Mouse (Mus musculus) midbrain, embryonic 15.5 days (tissue): ENCODE results near the gene Fcho1. TPM values are rescaled to one million over a fixed set of nuclear protein-coding genes. Genes with fewer than 3 reads are reported as not detected.
"Not testable (repeated sequence)": the region's sequence is repeated elsewhere in the genome, so short reads cannot be mapped to it uniquely, and the experiment has no call there.

Experiments
- ATAC-seq: fragments of 200-750 bp; cut with Nextera tagmentation; replicated peaks from 2 replicates; pipeline ENCODE4 v1.8.0; 2017; ENCODE audit warnings: moderate TSS enrichment
- H3K27ac ChIP-seq: fragments of 300-500 bp; sonication (generic); 2 replicates; pipeline ENCODE4 v1.5.1; 2015; ENCODE audit warnings: mild to moderate bottlenecking, inconsistent platforms
- H3K27me3 ChIP-seq: fragments of 300-500 bp; sonication (generic); replicated peaks from 2 replicates; pipeline ENCODE4 v1.6.1; 2015; ENCODE audit warnings: inconsistent platforms
- H3K36me3 ChIP-seq: fragments of 300-500 bp; sonication (generic); replicated peaks from 2 replicates; pipeline ENCODE4 v1.6.1; 2015; ENCODE audit warnings: inconsistent platforms
- H3K4me1 ChIP-seq: fragments of 300-500 bp; sonication (generic); 2 replicates; pipeline ENCODE4 v1.6.1; 2015; ENCODE audit warnings: inconsistent platforms
- H3K4me2 ChIP-seq: fragments of 300-500 bp; sonication (generic); 2 replicates; pipeline ENCODE4 v1.6.1; 2015; ENCODE audit warnings: inconsistent platforms, mild to moderate bottlenecking, moderate library complexity
- H3K4me3 ChIP-seq: fragments of 300-500 bp; sonication (generic); 2 replicates; pipeline ENCODE4 v1.5.1; 2015; ENCODE audit warnings: mild to moderate bottlenecking, inconsistent platforms
- H3K9ac ChIP-seq: fragments of 300-500 bp; sonication (generic); 2 replicates; pipeline ENCODE4 v1.6.1; 2015; ENCODE audit warnings: mild to moderate bottlenecking, inconsistent platforms
- H3K9me3 ChIP-seq: fragments of 300-500 bp; sonication (generic); 2 replicates; pipeline ENCODE4 v1.6.1; 2016; ENCODE audit warnings: inconsistent platforms
- WGBS: fragments of 180-500 bp; shearing (Covaris S2); methylation state at CpG from one replicate; pipeline ENCODE4 v1.1.7; 2015; ENCODE audit warnings: mixed read lengths; 5-methylcytosine and 5-hydroxymethylcytosine counted together
- polyA plus RNA-seq: library from polyadenylated mRNA; unstranded; fragments of >200 nt; fragmentation: Nextera tagmentation; extraction: Ambion mirVana; gene quantifications from 2 replicates; pipeline ENCODE4 v1.2.1, GENCODE M21; 2015

Gene Fcho1
- polyA plus RNA-seq, 1 experiment from 2014 or later: 102 TPM

GRCm38 (mm10) chr8:71738316-71738715 lies 12.8 kb upstream of the Fcho1 start:
- H3K9ac ChIP-seq, ATAC-seq, H3K27ac ChIP-seq, H3K36me3 ChIP-seq, H3K4me2 ChIP-seq, H3K4me3 ChIP-seq, H3K4me1 ChIP-seq, H3K9me3 ChIP-seq, H3K27me3 ChIP-seq: not testable (repeated sequence)

- Histone ChIP-seq H3K4me1 (peaks cover 3% of the 10 kb centered on the region; the same call in 1 of the 2 replicates), H3K36me3 (no peaks in the 10 kb centered on the region), H3K9ac (no peak overlapping the region), H3K4me2 (no peak overlapping the region), H3K4me3 (no peak overlapping the region), H3K27ac (no peak overlapping the region), H3K27me3 (no peaks in the 10 kb centered on the region), H3K9me3 (no peaks in the 10 kb centered on the region)
- ATAC-seq: no peak
- WGBS: 59% methylated on average over 3 of the region's 3 CpGs
Measured at GRCm38 (mm10) chr8:71731652-71732230, 6.2 kb upstream of the Fcho1 start.

- WGBS: 4% methylated on average over 12 of the region's 16 CpGs
- no peaks in the 10 kb centered on the region for H3K9me3 ChIP-seq
- H3K27ac ChIP-seq: peak overlapping the region; percentile 86
- peak overlapping the region; percentile 39 for H3K9ac ChIP-seq
- H3K4me2 ChIP-seq: peak overlapping the region; percentile 69
- H3K27me3 ChIP-seq: no peaks in the 10 kb centered on the region
- H3K4me1 ChIP-seq: peaks cover 19% of the 10 kb centered on the region
- H3K36me3 ChIP-seq: no peaks in the 10 kb centered on the region
- H3K4me3 ChIP-seq: peak overlapping the region; percentile 40
- ATAC-seq: peak; percentile 34
Measured at GRCm38 (mm10) chr8:71728826-71729620, 3.5 kb upstream of the Fcho1 start.

- Histone ChIP-seq H3K9me3 (no peaks in the 10 kb centered on the region), H3K36me3 (no peaks in the 10 kb centered on the region), H3K4me3 (peak overlapping the region; percentile 40), H3K4me1 (peaks cover 26% of the 10 kb centered on the region), H3K27ac (peak overlapping the region; percentile 86), H3K4me2 (peak overlapping the region; percentile 69), H3K9ac (peak overlapping the region; percentile 39), H3K27me3 (no peaks in the 10 kb centered on the region)
- peak; percentile 62 for ATAC-seq
- 7% methylated on average over 20 of the region's 21 CpGs for WGBS
Measured at GRCm38 (mm10) chr8:71728240-71728785, 2.8 kb upstream of the Fcho1 start.

GRCm38 (mm10) chr8:71724389-71724788 lies 1.1 kb downstream of the Fcho1 start:
- no peak for ATAC-seq
- H3K4me3 ChIP-seq: peak overlapping the region; percentile 77
- peaks cover 64% of the 10 kb centered on the region for H3K4me1 ChIP-seq
- no peaks in the 10 kb centered on the region for H3K9me3 ChIP-seq
- H3K27me3 ChIP-seq: no peaks in the 10 kb centered on the region
- 76% methylated on average over 4 of the region's 4 CpGs for WGBS
- H3K4me2 ChIP-seq: peak overlapping the region; percentile 63
- no peaks in the 10 kb centered on the region for H3K36me3 ChIP-seq
- H3K9ac ChIP-seq: peak overlapping the region; percentile 90
- H3K27ac ChIP-seq: no peak overlapping the region

GRCm38 (mm10) chr8:71723047-71723551 lies 2.4 kb downstream of the Fcho1 start:
- H3K4me3 ChIP-seq: no peak overlapping the region
- H3K27me3 ChIP-seq: no peaks in the 10 kb centered on the region
- H3K27ac ChIP-seq: no peak overlapping the region
- H3K4me1 ChIP-seq: peaks cover 75% of the 10 kb centered on the region
- H3K9me3 ChIP-seq: no peaks in the 10 kb centered on the region
- ATAC-seq: no peak
- peaks cover 1% of the 10 kb centered on the region; the same call in 1 of the 2 replicates for H3K36me3 ChIP-seq
- H3K4me2 ChIP-seq: no peak overlapping the region
- no peak overlapping the region for H3K9ac ChIP-seq
- 80% methylated on average over 14 of the region's 14 CpGs for WGBS

- Histone ChIP-seq H3K36me3 (peaks cover 22% of the 10 kb centered on the region; the same call in 1 of the 2 replicates), H3K4me2 (peak overlapping the region; percentile 41), H3K4me1 (peaks cover 72% of the 10 kb centered on the region), H3K27ac (peak overlapping the region; percentile 85), H3K9ac (no peak overlapping the region), H3K4me3 (peak overlapping the region; percentile 18), H3K27me3 (no peaks in the 10 kb centered on the region), H3K9me3 (no peaks in the 10 kb centered on the region)
- ATAC-seq: peak; percentile 81
- WGBS: 17% methylated on average over 7 of the region's 7 CpGs
Measured at GRCm38 (mm10) chr8:71719928-71720457, 5.5 kb downstream of the Fcho1 start.

GRCm38 (mm10) chr8:71719218-71719617 lies 6.3 kb downstream of the Fcho1 start:
- 28% methylated on average over 4 of the region's 4 CpGs for WGBS
- H3K9me3 ChIP-seq: no peaks in the 10 kb centered on the region
- no peak overlapping the region for H3K9ac ChIP-seq
- peak overlapping the region; percentile 9; the same call in 1 of the 2 replicates for H3K4me2 ChIP-seq
- H3K4me3 ChIP-seq: no peak overlapping the region
- H3K36me3 ChIP-seq: peaks cover 22% of the 10 kb centered on the region; the same call in 1 of the 2 replicates
- ATAC-seq: peak; percentile 7
- H3K4me1 ChIP-seq: peaks cover 65% of the 10 kb centered on the region
- H3K27ac ChIP-seq: peak overlapping the region; percentile 85
- no peaks in the 10 kb centered on the region for H3K27me3 ChIP-seq

GRCm38 (mm10) chr8:71718252-71718651 lies 7.3 kb downstream of the Fcho1 start:
- no peak overlapping the region for H3K27ac ChIP-seq
- no peak for ATAC-seq
- WGBS: 26% methylated on average over 3 of the region's 3 CpGs
- peaks cover 27% of the 10 kb centered on the region; the same call in 1 of the 2 replicates for H3K36me3 ChIP-seq
- H3K4me1 ChIP-seq: peaks cover 55% of the 10 kb centered on the region
- no peak overlapping the region for H3K4me3 ChIP-seq
- no peaks in the 10 kb centered on the region for H3K9me3 ChIP-seq
- no peaks in the 10 kb centered on the region for H3K27me3 ChIP-seq
- no peak overlapping the region for H3K9ac ChIP-seq
- no peak overlapping the region for H3K4me2 ChIP-seq

- peaks cover 32% of the 10 kb centered on the region; the same call in 1 of the 2 replicates for H3K36me3 ChIP-seq
- H3K4me1 ChIP-seq: peaks cover 44% of the 10 kb centered on the region
Measured at GRCm38 (mm10) chr8:71717096-71717495, 8.4 kb downstream of the Fcho1 start.

GRCm38 (mm10) chr8:71716561-71717053 lies 8.9 kb downstream of the Fcho1 start:
- Histone ChIP-seq H3K9ac (no peak overlapping the region), H3K9me3 (no peaks in the 10 kb centered on the region), H3K36me3 (peaks cover 35% of the 10 kb centered on the region; the same call in 1 of the 2 replicates), H3K4me2 (no peak overlapping the region), H3K4me3 (no peak overlapping the region), H3K27ac (no peak overlapping the region), H3K4me1 (peaks cover 39% of the 10 kb centered on the region), H3K27me3 (no peaks in the 10 kb centered on the region)
- 89% methylated on average over 13 of the region's 13 CpGs for WGBS
- ATAC-seq: no peak

More at GRCm38 (mm10) chr8:71717096-71717495, 8.4 kb downstream of the Fcho1 start:
- Histone ChIP-seq H3K4me2 (no peak overlapping the region), H3K9me3 (no peaks in the 10 kb centered on the region), H3K27me3 (no peaks in the 10 kb centered on the region), H3K9ac (no peak overlapping the region), H3K27ac (no peak overlapping the region), H3K4me3 (no peak overlapping the region)
- WGBS: 89% methylated on average over 12 of the region's 12 CpGs
- ATAC-seq: no peak

- Histone ChIP-seq H3K27me3 (no peaks in the 10 kb centered on the region), H3K36me3 (peaks cover 35% of the 10 kb centered on the region; the same call in 1 of the 2 replicates), H3K27ac (no peak overlapping the region), H3K4me2 (no peak overlapping the region), H3K4me1 (peaks cover 28% of the 10 kb centered on the region), H3K4me3 (no peak overlapping the region), H3K9ac (no peak overlapping the region), H3K9me3 (no peaks in the 10 kb centered on the region)
- ATAC-seq: no peak
- WGBS: 60% methylated on average over 8 of the region's 8 CpGs
Measured at GRCm38 (mm10) chr8:71715531-71715930, 10.0 kb downstream of the Fcho1 start.
